Mouse (Mus musculus) CH12.LX (cell line): ENCODE results near the gene Clec3b.

Source experiments
- BHLHE40 ChIP-seq: IDR thresholded peaks from 2 replicates; pipeline ENCODE4 v1.6.1; 2011; ENCODE audit warnings: mild to moderate bottlenecking, low read depth, low read length, improper control_type of control experiment
- CHD2 ChIP-seq: IDR thresholded peaks from 2 replicates; pipeline ENCODE4 v1.6.1; 2011; ENCODE audit warnings: low read length, improper control_type of control experiment
- CTCF ChIP-seq, 2 experiments: IDR thresholded peaks in 1 of 2; conservative IDR thresholded peaks in 1 of 2; 2 replicates each; pipeline ENCODE4 v1.5.1; 2011 to 2012; ENCODE audit warnings: low read depth in 2 of 2, low read length in 2 of 2, improper control_type of control experiment in 1 of 2, inconsistent platforms in 1 of 2, mild to moderate bottlenecking in 1 of 2, moderate library complexity in 1 of 2
- EP300 ChIP-seq: IDR thresholded peaks from 2 replicates; pipeline ENCODE4 v1.6.1; 2011; ENCODE audit warnings: low read length, improper control_type of control experiment
- GABPA ChIP-seq: IDR thresholded peaks from 2 replicates; pipeline ENCODE4 v1.6.1; 2012; ENCODE audit warnings: low read depth, low read length, improper control_type of control experiment, inconsistent platforms; ENCODE audit not compliant: insufficient replicate concordance
- HCFC1 ChIP-seq: IDR thresholded peaks from 2 replicates; pipeline ENCODE4 v1.6.1; 2012; ENCODE audit warnings: low read depth, mild to moderate bottlenecking, inconsistent platforms, low read length, improper control_type of control experiment
- JUN ChIP-seq: IDR thresholded peaks from 2 replicates; pipeline ENCODE4 v1.6.1; 2011; ENCODE audit warnings: low read depth, mild to moderate bottlenecking, low read length, improper control_type of control experiment, moderate library complexity; ENCODE audit not compliant: insufficient read depth
- KAT2A ChIP-seq: IDR thresholded peaks from 2 replicates; pipeline ENCODE4 v1.6.1; 2012; ENCODE audit warnings: low read length, improper control_type of control experiment, inconsistent platforms; ENCODE audit not compliant: insufficient replicate concordance
- MAX ChIP-seq: IDR thresholded peaks from 2 replicates; pipeline ENCODE4 v1.6.1; 2011; ENCODE audit warnings: low read length, improper control_type of control experiment
- POLR2A ChIP-seq: IDR thresholded peaks from 2 replicates; pipeline ENCODE4 v1.6.1; 2011; ENCODE audit warnings: low read depth, mild to moderate bottlenecking, improper control_type of control experiment, low read length
- SMC3 ChIP-seq: IDR thresholded peaks from 2 replicates; pipeline ENCODE4 v1.6.1; 2011; ENCODE audit warnings: low read depth, low read length, improper control_type of control experiment

DNA sequence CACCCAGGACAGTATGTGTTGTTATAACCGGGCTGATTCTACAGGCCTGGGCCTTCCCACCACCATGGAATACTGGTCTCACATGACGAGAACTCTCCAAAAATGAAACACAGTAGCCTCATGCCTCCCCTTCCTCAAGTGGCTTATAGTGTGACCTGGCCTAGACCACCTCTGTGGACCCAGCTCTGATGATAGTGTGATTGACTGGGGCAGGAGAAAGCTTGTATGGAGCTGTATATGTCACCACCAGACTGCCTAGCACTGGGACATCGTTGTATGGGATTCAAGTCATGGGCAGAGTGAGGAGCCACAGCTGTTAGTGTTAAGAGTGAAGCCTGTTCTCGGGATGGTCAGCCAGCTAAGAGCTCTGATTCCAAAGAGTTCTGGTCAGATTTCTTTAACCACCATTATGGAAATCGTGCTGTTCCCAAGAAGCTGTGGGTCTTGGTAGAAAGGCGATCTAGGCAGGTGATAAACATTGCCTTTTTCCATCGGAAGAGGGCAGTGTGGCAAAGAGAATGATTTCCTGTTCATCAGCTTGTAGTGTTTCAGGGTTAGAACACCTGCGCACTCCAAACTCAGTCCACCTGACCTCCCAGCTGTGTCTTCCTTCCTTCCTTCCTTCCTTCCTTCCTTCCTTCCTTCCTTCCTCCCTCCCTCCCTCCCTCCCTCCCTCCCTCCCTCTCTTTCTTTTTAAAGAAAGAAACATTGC is 7.5 kb downstream of the Clec3b start:
- TF ChIP-seq HCFC1 (no peak), CHD2 (no peak), CTCF (conservative IDR thresholded peaks at IDR 0.05 in 1 of 2, IDR thresholded peaks at IDR 0.05 in 1 of 2; ENCODE audit: low read depth in 2 of 2, low read length in 2 of 2) (peak; percentile 47 to 84; a peak in 3 of 4 replicates), MAX (no peak), JUN (no peak), BHLHE40 (no peak), SMC3 (peak; percentile 69), GABPA (no peak), EP300 (no peak), POLR2A (no peak), KAT2A (no peak)
